Mouse (Mus musculus) testis, postnatal 10 days (tissue): ENCODE data around the gene Phf14.
A peak's percentile ranks its signal among the peaks of the same experiment; 100 is the strongest.
"Not testable (repeated sequence)": the region's sequence is repeated elsewhere in the genome, so short reads cannot be mapped to it uniquely, and the experiment has no call there.

ENCODE experiments used
- DNase-seq: peaks from one replicate; pipeline ENCODE4 v3.0.0; 2021; ENCODE audit warnings: low spot score

Gene Phf14

GRCm38 (mm10) chr6:11907269-11908032 lies at the start of gene Phf14, which contains the start of gene Ndufa4:
Gene Phf14 (plus strand): TSS chr6:11907809.
Gene Ndufa4 (minus strand): TSS chr6:11907497.
- peak; percentile 91 for DNase-seq

GRCm38 (mm10) chr6:11875364-11875763 lies 32.2 kb upstream of the Phf14 start:
- not testable (repeated sequence) for DNase-seq

GRCm38 (mm10) chr6:11900809-11901310 lies 6.7 kb upstream of the Phf14 start:
- no peak for DNase-seq

GRCm38 (mm10) chr6:11906890-11907268 lies 730 bp upstream of the Phf14 start:
- DNase-seq, result no peak

DNA sequence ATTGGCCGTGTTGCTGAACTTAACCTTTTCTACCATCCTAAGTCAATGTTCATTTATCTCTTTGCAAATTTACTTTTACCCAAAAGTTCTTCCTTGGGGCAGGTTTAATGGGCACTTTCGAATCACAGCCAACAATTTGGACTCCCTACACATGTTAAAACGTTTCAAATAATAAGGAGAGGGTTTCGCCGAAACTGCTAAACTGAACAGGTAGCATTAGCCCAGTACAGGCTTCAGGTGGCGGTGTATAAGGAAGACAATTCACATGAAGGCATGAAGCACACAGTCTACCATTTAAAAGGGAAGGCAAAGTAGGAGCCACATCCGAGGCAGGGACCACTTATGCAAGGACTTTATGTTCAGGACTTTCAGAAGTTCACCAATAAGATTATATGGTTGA lies 561 bp downstream of the Phf14 start:
- DNase-seq, result no peak

GRCm38 (mm10) chr6:11925496-11926041 lies 18.0 kb downstream of the Phf14 start:
- DNase-seq, result peak; percentile 91

GRCm38 (mm10) chr6:11926082-11926595 lies 18.5 kb downstream of the Phf14 start:
- DNase-seq, result peak; percentile 66

DNA sequence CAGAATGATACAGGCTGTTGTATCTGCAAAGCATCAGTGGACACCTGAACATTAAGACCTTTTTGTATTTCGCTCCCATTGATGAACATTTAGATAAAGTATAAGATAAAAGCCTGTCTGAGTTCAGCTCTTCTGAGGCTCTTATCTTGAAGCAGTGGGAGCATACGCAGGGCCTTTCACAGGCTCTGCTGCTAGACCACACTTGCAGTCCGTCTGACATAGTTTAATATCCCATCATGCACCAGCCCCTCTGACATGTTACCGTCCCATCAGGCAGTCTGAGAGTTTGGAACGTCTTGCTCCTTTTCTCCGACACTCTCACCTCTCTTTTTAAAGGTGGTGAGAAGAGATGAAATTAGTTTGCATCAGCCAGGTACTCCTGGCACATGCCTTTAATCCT lies 19.9 kb downstream of the Phf14 start:
- DNase-seq, result no peak

DNA sequence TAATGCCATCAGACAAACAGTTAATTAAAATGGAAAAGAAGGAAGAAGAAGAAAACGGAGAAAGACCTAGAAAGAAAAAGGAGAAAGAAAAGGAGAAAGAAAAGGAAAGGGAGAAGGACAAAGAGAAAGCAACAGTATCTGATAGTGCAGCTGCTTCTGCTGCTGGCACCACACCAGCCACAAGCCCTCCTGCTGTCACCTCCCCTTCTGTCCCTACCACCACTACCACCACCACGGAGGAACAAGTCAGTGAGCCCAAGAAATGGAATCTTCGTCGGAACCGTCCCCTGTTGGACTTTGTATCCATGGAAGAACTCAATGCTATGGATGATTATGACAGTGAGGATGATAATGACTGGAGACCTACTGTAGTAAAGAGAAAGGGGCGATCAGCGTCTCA lies 25.8 kb downstream of the Phf14 start:
- no peak for DNase-seq

GRCm38 (mm10) chr6:11940895-11941294 lies 33.3 kb downstream of the Phf14 start:
- DNase-seq, result no peak

DNA sequence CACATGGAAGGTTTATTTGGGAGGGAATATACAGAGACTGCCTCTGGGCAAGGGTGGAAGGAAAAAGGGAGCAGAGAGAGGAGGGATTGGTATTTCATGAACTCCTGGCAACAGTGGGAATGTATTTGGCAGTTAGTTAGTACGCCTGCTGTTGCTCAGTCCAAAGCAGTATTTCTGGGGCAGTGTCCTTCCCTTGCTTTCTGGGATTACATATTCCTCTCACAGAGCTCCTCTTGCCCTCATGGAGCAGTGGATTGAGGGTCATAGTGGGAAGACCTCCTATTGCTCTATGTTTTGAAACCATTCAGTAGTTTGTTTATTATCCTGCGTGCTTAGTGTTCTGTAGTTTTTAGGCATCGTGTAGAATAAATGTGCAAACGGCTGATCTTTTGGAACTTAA lies 34.5 kb downstream of the Phf14 start:
- DNase-seq, result no peak

GRCm38 (mm10) chr6:11948100-11948499 lies 40.5 kb downstream of the Phf14 start:
- no peak for DNase-seq

DNA sequence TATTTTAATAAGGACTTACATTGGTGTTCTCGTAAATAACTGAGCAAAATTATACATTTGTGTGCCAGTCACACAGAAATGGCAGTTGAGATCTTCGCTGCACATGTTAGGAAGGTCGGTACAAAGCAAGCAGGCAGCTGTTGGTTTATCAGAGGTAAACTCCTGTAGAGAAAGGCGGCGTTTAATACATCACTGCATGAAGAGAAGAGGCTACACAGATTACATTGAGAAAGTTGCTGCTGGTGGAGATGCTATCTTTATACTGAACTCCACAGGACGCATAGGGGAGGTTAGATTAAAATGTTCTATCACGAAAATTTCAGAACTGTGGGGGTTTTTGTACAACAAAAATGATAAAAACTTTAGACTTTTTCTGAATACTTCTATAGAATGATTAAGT lies 52.6 kb downstream of the Phf14 start:
- no peak for DNase-seq

GRCm38 (mm10) chr6:11993782-11994181 lies 86.2 kb downstream of the Phf14 start:
- DNase-seq, result no peak

- DNase-seq, result peak; percentile 48
Observed at GRCm38 (mm10) chr6:11998576-11998975, 91.0 kb downstream of the Phf14 start.

GRCm38 (mm10) chr6:11999506-11999905 lies 91.9 kb downstream of the Phf14 start:
- DNase-seq, result no peak

DNA sequence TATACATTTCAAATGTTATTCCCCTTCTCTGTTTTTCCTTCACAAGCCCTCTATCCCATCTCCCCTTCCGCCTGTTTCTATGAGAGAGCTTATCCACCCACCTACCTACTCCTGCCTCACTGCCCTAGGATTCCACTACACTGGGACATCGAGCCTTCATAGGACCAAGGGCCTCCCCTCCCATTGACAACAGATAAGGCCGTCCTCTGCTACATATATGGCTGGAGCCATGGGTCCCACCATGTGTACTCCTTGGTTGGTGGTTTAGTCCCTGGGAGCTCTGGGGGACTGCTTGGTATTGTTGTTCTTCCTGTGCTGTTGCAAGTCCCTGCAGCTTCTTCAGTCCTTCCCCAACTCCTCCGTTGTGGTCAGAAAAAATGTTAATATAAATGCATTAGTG lies 97.8 kb downstream of the Phf14 start:
- no peak for DNase-seq

DNA sequence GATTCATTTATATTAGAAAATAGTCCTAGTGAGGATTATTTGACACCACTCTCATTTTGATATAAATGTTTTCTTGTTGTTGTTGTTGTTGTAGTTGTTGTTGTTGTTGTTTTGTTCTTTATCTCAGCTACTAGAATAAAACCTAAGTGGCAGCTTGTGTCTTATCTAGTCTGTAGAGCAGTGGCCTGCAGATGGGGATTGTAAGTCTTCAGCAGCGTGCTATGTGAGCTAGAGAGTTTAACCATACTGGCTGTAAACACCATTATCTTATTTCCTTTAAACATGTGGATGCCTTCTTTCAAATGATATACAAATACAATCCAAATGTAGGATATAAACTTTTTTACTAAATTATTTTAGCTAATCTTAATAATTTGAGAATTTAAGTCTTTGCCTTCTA lies 98.4 kb downstream of the Phf14 start:
- DNase-seq, result no peak

- no peak for DNase-seq
Observed at GRCm38 (mm10) chr6:12012103-12012502, 104.5 kb downstream of the Phf14 start.

DNA sequence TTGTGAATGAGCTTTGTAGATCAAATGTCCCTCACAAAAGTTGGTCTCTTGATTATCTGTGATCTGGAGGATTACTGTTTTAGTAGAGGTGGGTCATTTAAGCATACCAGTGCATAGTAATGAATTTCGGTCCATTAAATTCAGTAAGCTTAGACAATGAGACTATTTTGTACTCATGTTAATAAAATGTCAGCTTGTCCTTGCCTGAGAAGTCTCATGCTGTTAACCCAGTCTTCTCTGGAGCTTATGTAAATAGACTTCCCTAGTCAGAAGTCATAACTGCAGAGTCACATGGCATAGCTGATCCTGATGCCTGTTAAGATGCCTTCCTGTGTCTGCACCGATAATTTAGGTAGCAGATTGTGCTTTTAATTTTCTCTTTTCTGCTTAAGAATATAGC lies 106.4 kb downstream of the Phf14 start:
- no peak for DNase-seq

DNA sequence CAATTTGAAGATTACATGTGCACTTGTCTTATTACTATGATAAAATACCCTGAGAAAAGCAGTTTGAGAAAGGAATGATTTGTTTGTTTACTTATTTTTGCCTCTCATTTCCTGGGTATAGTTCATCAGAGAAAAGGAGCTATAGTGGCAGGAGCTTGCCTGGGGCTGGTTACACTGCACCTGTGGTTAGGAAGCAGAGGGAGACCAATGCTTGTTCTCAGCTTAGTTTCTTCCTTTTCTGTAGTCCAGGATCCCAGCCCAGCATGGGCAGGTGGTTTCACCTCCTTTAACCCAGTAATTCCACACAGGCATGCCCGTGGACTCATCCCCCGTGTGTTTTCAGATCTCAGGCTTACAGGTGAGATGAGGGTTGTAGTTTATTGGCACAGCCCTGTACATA lies 107.1 kb downstream of the Phf14 start:
- no peak for DNase-seq

GRCm38 (mm10) chr6:12019736-12020135 lies 112.1 kb downstream of the Phf14 start:
- DNase-seq, result no peak

GRCm38 (mm10) chr6:12020156-12020555 lies 112.5 kb downstream of the Phf14 start:
- DNase-seq, result no peak
